Mouse (Mus musculus): ENCODE measurements around the gene Gga2.

Gene Gga2

GRCm38 (mm10) chr7:121936861-121937630 is 84.0 kb downstream of the Gga2 start:
- DNase-seq: no peak
